ENCODE assay signal across 8 mouse cellular contexts in genomic region chr5:23890734-23891133, GRCm38 (mm10). TPM values are rescaled to one million over a fixed set of nuclear protein-coding genes. Genes with fewer than 3 reads are reported as not detected.
DNase-seq lines count a peak whose midpoint lies in the region.

No protein-coding gene starts in this region.

- peak; percentile 35 for DNase-seq in ovary, adult 18-20 months (ENCODE audit: low spot score)
- DNase-seq in ovary, postnatal 10 days (ENCODE audit: low spot score), result no peak
- DNase-seq in cerebellum, adult 18-20 months, result peak; percentile 43 to 48
- DNase-seq in frontal cortex, adult 2 months (ENCODE audit: extremely low spot score in 1 of 2, low spot score in 1 of 2), result peak; percentile 22 to 88
- DNase-seq in kidney, adult 9 months, result peak; percentile 76
- DNase-seq in liver, result peak; percentile 86
- peak; percentile 59 for DNase-seq in ovary, postnatal 36 days (ENCODE audit: low spot score)
- peak; percentile 72 for DNase-seq in thymus, postnatal 4 days

RNA-seq across cellular contexts. Expression of gene Tomm7, which starts 46.8 kb away (rescaled TPM):
- 89.0 and 107 TPM in 2 replicates for polyA plus RNA-seq in frontal cortex, adult 2 months (2012; rRNA removed)
